Mouse (Mus musculus): ENCODE data around the gene Sec14l2. TPM values are rescaled to one million over a fixed set of nuclear protein-coding genes. Genes with fewer than 3 reads are reported as not detected.

Gene Sec14l2
- polyA plus RNA-seq, 1 experiment from 2014 or later: 1.9 TPM

GRCm38 (mm10) chr11:4076633-4077032 is 46.6 kb downstream of the Sec14l2 start:
- TF ChIP-seq CTCF (IDR thresholded peaks at IDR 0.05; ENCODE audit: low read depth): no peak
- no peaks in the 10 kb centered on the region for H3K4me1 ChIP-seq (ENCODE audit: insufficient read depth)
- H3K27ac ChIP-seq (ENCODE audit: low read depth): no peak overlapping the region
- no peak overlapping the region for H3K9ac ChIP-seq
- H3K27me3 ChIP-seq (ENCODE audit: insufficient read depth, low read length): no peaks in the 10 kb centered on the region
- DNase-seq (peak; percentile 89), ATAC-seq (ENCODE audit: insufficient read depth) (no peak)
- H3K4me3 ChIP-seq (ENCODE audit: low read depth, low read length): no peak overlapping the region
- no peaks in the 10 kb centered on the region for H3K9me3 ChIP-seq (ENCODE audit: low read depth, low read length)
- 14% methylated on average over 8 of the region's 8 CpGs for WGBS
- no peaks in the 10 kb centered on the region for H3K36me3 ChIP-seq (ENCODE audit: insufficient read depth)
- H3K4me2 ChIP-seq: no peak overlapping the region

- no peak for TF ChIP-seq CTCF (IDR thresholded peaks at IDR 0.05; ENCODE audit: low read depth)
- Histone ChIP-seq H3K36me3 (ENCODE audit: insufficient read depth) (no peaks in the 10 kb centered on the region), H3K9me3 (ENCODE audit: low read depth, low read length) (no peaks in the 10 kb centered on the region), H3K27ac (ENCODE audit: low read depth) (no peak overlapping the region), H3K9ac (no peak overlapping the region), H3K4me2 (no peak overlapping the region), H3K4me1 (ENCODE audit: insufficient read depth) (no peaks in the 10 kb centered on the region), H3K4me3 (ENCODE audit: low read depth, low read length) (no peak overlapping the region), H3K27me3 (ENCODE audit: insufficient read depth, low read length) (no peaks in the 10 kb centered on the region)
- DNase-seq (no peak), ATAC-seq (ENCODE audit: insufficient read depth) (no peak)
- 65% methylated on average over 1 of the region's 1 CpGs for WGBS
These were observed 53.6 kb downstream of the Sec14l2 start for GRCm38 (mm10) chr11:4069664-4070063.

GRCm38 (mm10) chr11:4064627-4065122 is 58.5 kb downstream of the Sec14l2 start, which contains the start of gene Sec14l3:
Gene Sec14l3, plus strand, starts transcription at chr11:4064841.
- Histone ChIP-seq H3K27ac (ENCODE audit: low read depth) (no peak within 1 kb of the TSS), H3K27me3 (ENCODE audit: insufficient read depth, low read length) (no peaks in the 10 kb centered on the region), H3K4me1 (ENCODE audit: insufficient read depth) (no peaks in the 10 kb centered on the region), H3K9ac (no peak within 1 kb of the TSS), H3K4me2 (no peak within 1 kb of the TSS), H3K36me3 (ENCODE audit: insufficient read depth) (no peaks in the 10 kb centered on the region), H3K4me3 (ENCODE audit: low read depth, low read length) (no peak within 1 kb of the TSS), H3K9me3 (ENCODE audit: low read depth, low read length) (no peaks in the 10 kb centered on the region)
- 47% methylated on average over 5 of the region's 5 CpGs for whole genome bisulfite sequencing
- DNase-seq (peak; percentile 8), ATAC-seq (ENCODE audit: insufficient read depth) (no peak)
- TF ChIP-seq CTCF (IDR thresholded peaks at IDR 0.05; ENCODE audit: low read depth): no peak

- H3K9me3 ChIP-seq (ENCODE audit: low read depth, low read length): no peaks in the 10 kb centered on the region
- DNase-seq: peak; percentile 29
- H3K4me3 ChIP-seq (ENCODE audit: low read depth, low read length): no peak overlapping the region
- no peak overlapping the region for H3K4me2 ChIP-seq
- no peak overlapping the region for H3K27ac ChIP-seq (ENCODE audit: low read depth)
- no peak for TF ChIP-seq CTCF (IDR thresholded peaks at IDR 0.05; ENCODE audit: low read depth)
- no peaks in the 10 kb centered on the region for H3K36me3 ChIP-seq (ENCODE audit: insufficient read depth)
- no peaks in the 10 kb centered on the region for H3K27me3 ChIP-seq (ENCODE audit: insufficient read depth, low read length)
- ATAC-seq (ENCODE audit: insufficient read depth): no peak
- H3K4me1 ChIP-seq (ENCODE audit: insufficient read depth): no peaks in the 10 kb centered on the region
- H3K9ac ChIP-seq: no peak overlapping the region
- 33% methylated on average over 6 of the region's 6 CpGs for WGBS
These were observed 60.2 kb downstream of the Sec14l2 start for GRCm38 (mm10) chr11:4062981-4063380.

GRCm38 (mm10) chr11:4062523-4062922 is 60.7 kb downstream of the Sec14l2 start:
- no peak overlapping the region for H3K27ac ChIP-seq (ENCODE audit: low read depth)
- H3K27me3 ChIP-seq (ENCODE audit: insufficient read depth, low read length): no peaks in the 10 kb centered on the region
- H3K36me3 ChIP-seq (ENCODE audit: insufficient read depth): no peaks in the 10 kb centered on the region
- no peak for ATAC-seq (ENCODE audit: insufficient read depth)
- TF ChIP-seq CTCF (IDR thresholded peaks at IDR 0.05; ENCODE audit: low read depth): no peak
- WGBS: 84% methylated on average over 4 of the region's 4 CpGs
- H3K9ac ChIP-seq: no peak overlapping the region
- H3K4me1 ChIP-seq (ENCODE audit: insufficient read depth): no peaks in the 10 kb centered on the region
- DNase-seq: no peak
- H3K4me3 ChIP-seq (ENCODE audit: low read depth, low read length): no peak overlapping the region
- no peaks in the 10 kb centered on the region for H3K9me3 ChIP-seq (ENCODE audit: low read depth, low read length)
- no peak overlapping the region for H3K4me2 ChIP-seq

GRCm38 (mm10) chr11:4060866-4061575 is 62.2 kb downstream of the Sec14l2 start:
- ATAC-seq (ENCODE audit: insufficient read depth): peak; percentile 70
- Histone ChIP-seq H3K4me1 (ENCODE audit: insufficient read depth) (no peaks in the 10 kb centered on the region), H3K36me3 (ENCODE audit: insufficient read depth) (no peaks in the 10 kb centered on the region), H3K27me3 (ENCODE audit: insufficient read depth, low read length) (no peaks in the 10 kb centered on the region), H3K27ac (ENCODE audit: low read depth) (0 out of 2 replicates have a peak overlapping the region, but pooled peaks have one; percentile 20), H3K4me2 (no peak overlapping the region), H3K9me3 (ENCODE audit: low read depth, low read length) (no peaks in the 10 kb centered on the region), H3K9ac (no peak overlapping the region), H3K4me3 (ENCODE audit: low read depth, low read length) (no peak overlapping the region)
- 56% methylated on average over 5 of the region's 5 CpGs for WGBS
- no peak for TF ChIP-seq CTCF (IDR thresholded peaks at IDR 0.05; ENCODE audit: low read depth)
- peak; percentile 44 for DNase-seq

GRCm38 (mm10) chr11:4053586-4053985 is 69.6 kb downstream of the Sec14l2 start:
- no peak for ATAC-seq (ENCODE audit: insufficient read depth)
- no peaks in the 10 kb centered on the region for H3K4me1 ChIP-seq (ENCODE audit: insufficient read depth)
- no peak overlapping the region for H3K4me3 ChIP-seq (ENCODE audit: low read depth, low read length)
- no peaks in the 10 kb centered on the region for H3K9me3 ChIP-seq (ENCODE audit: low read depth, low read length)
- peak; percentile 85 for DNase-seq
- no peak overlapping the region for H3K9ac ChIP-seq
- no peaks in the 10 kb centered on the region for H3K36me3 ChIP-seq (ENCODE audit: insufficient read depth)
- no peaks in the 10 kb centered on the region for H3K27me3 ChIP-seq (ENCODE audit: insufficient read depth, low read length)
- H3K27ac ChIP-seq (ENCODE audit: low read depth): no peak overlapping the region
- 16% methylated on average over 5 of the region's 5 CpGs for WGBS
- TF ChIP-seq CTCF (IDR thresholded peaks at IDR 0.05; ENCODE audit: low read depth): peak; percentile 93
- no peak overlapping the region for H3K4me2 ChIP-seq

Measured in lung, embryonic 14.5 days (tissue).